Mouse (Mus musculus) forebrain, embryonic 16.5 days (tissue): ENCODE results near the gene Prdm12. TPM values are rescaled to one million over a fixed set of nuclear protein-coding genes. Genes with fewer than 3 reads are reported as not detected.

Experiments
- ATAC-seq: fragments of 200-750 bp; cut with Nextera tagmentation; 2 replicates; pipeline ENCODE4 v1.8.0; 2017; ENCODE audit warnings: mild to moderate bottlenecking, moderate library complexity
- H3K27ac ChIP-seq: fragments of 300-500 bp; sonication (generic); 2 replicates; pipeline ENCODE4 v1.5.1; 2014; ENCODE audit warnings: low read length, control low read depth
- H3K27me3 ChIP-seq: fragments of 300-500 bp; sonication (generic); replicated peaks from 2 replicates; pipeline ENCODE4 v1.6.1; 2014; ENCODE audit warnings: low read length; ENCODE audit not compliant: control insufficient read depth, insufficient read depth
- H3K36me3 ChIP-seq: fragments of 300-500 bp; sonication (generic); 2 replicates; pipeline ENCODE4 v1.6.1; 2014; ENCODE audit not compliant: control insufficient read depth, insufficient read depth
- H3K4me1 ChIP-seq: fragments of 300-500 bp; sonication (generic); replicated peaks from 2 replicates; pipeline ENCODE4 v1.6.1; 2014; ENCODE audit warnings: low read length; ENCODE audit not compliant: control insufficient read depth, insufficient read depth
- H3K4me2 ChIP-seq: fragments of 300-500 bp; sonication (generic); 2 replicates; pipeline ENCODE4 v1.6.1; 2014; ENCODE audit warnings: mild to moderate bottlenecking, low read length, control low read depth
- H3K4me3 ChIP-seq: fragments of 300-500 bp; sonication (generic); replicated peaks from 2 replicates; pipeline ENCODE4 v1.5.1; 2014; ENCODE audit warnings: mild to moderate bottlenecking, low read length, control low read depth
- H3K9ac ChIP-seq: fragments of 300-500 bp; sonication (generic); replicated peaks from 2 replicates; pipeline ENCODE4 v1.6.1; 2014; ENCODE audit warnings: low read depth, low read length, control low read depth
- H3K9me3 ChIP-seq: fragments of 300-500 bp; sonication (generic); 2 replicates; pipeline ENCODE4 v1.6.1; 2016; ENCODE audit warnings: low read length; ENCODE audit not compliant: control insufficient read depth
- WGBS: fragments of 180-500 bp; shearing (Covaris S2); extraction: QIAGEN DNeasy Blood & Tissue Kit; methylation state at CpG from one replicate; pipeline ENCODE4 v1.1.7; 2014; 5-methylcytosine and 5-hydroxymethylcytosine counted together
- polyA plus RNA-seq: library from polyadenylated mRNA; unstranded; fragments of >200 nt; fragmentation: Nextera tagmentation; extraction: Ambion mirVana; gene quantifications from 2 replicates; pipeline ENCODE4 v1.2.1, GENCODE M21; 2015

Gene Prdm12
- polyA plus RNA-seq, 1 experiment from 2014 or later: 2.5 TPM

DNA sequence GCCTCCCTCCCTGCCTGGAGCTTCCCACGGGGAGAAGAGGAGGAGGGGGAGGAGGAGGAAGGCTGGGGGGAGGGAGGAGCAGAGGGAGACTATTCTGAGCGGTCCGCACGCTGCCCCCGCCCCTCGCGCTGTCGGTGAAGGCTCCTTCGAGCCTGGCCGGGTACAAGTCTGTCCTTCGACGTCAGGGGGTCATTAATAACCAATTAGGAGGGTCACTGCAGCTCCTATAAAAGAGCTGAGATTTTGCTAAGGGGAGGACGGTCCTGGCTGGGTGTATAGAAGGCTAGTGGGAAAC is 424 bp upstream of the Prdm12 start:
- Histone ChIP-seq H3K9me3 (no peaks in the 10 kb centered on the region), H3K36me3 (no peaks in the 10 kb centered on the region), H3K4me3 (no peak overlapping the region; the same call in 1 of the 2 replicates), H3K27me3 (peaks cover 82% of the 10 kb centered on the region), H3K27ac (no peak overlapping the region), H3K4me1 (peaks cover 47% of the 10 kb centered on the region), H3K9ac (no peak overlapping the region), H3K4me2 (0 out of 2 replicates have a peak overlapping the region, but pooled peaks have one; percentile 13)
- no peak for ATAC-seq
- 0% methylated on average over 12 of the region's 13 CpGs for WGBS

DNA sequence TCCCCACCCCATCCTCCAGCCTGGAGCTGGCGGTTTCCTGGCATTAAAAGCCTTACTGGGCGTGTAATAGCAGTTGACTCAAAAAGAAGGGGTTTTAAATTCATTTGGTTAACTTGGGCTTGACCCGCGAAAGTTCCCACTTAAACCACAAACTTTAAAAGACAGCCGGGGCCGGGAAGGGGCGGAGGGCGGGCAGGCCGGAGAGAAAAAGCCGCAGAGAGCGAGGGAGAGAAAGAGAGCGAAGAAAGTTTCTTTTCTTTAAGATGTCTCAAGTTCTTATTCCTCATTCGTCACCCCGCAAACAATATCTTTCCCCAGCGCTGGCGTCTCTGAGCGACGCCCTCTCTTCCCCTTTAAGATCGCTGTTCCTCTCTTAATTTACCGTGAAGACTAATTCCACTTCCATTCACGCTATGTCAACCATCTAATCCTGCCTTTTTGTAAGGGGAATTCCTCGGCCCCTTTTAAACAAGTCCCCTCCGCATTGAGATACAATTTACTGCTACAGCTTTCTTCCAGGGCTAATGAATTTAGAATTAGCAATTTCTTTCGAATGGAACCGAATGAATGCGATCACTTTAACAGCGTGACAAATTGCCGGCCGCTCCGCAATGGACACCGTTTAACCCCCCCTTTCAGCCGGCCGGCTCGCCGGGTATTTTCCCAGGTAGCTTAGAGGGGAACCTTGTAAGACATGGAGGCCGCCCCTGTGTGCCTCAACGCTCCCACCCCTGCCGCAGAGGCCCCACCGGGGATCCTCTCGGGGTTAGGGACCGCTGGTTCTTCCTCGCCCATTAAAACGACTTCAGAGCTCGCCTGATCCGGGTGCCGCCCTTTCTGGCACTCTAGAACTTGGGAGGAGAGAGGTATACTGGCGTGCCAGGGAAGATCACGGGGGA is 1.0 kb downstream of the Prdm12 start:
- H3K27me3 ChIP-seq: peaks cover 77% of the 10 kb centered on the region
- under 1% methylated on average over 48 of the region's 48 CpGs for WGBS
- H3K27ac ChIP-seq: no peak overlapping the region
- H3K4me2 ChIP-seq: peak overlapping the region; percentile 20
- peak overlapping the region; percentile 15 for H3K4me3 ChIP-seq
- ATAC-seq: 0 out of 2 replicates have a peak, but pooled peaks have one; percentile 15
- H3K9me3 ChIP-seq: no peaks in the 10 kb centered on the region
- no peaks in the 10 kb centered on the region for H3K36me3 ChIP-seq
- H3K9ac ChIP-seq: no peak overlapping the region
- H3K4me1 ChIP-seq: peaks cover 40% of the 10 kb centered on the region

GRCm38 (mm10) chr2:31641508-31641830 is 1.6 kb downstream of the Prdm12 start:
- peak overlapping the region; percentile 15; the same call in 1 of the 2 replicates for H3K4me3 ChIP-seq
- H3K4me1 ChIP-seq: peaks cover 34% of the 10 kb centered on the region
- no peak overlapping the region for H3K9ac ChIP-seq
- peaks cover 75% of the 10 kb centered on the region for H3K27me3 ChIP-seq
- H3K9me3 ChIP-seq: no peaks in the 10 kb centered on the region
- no peaks in the 10 kb centered on the region for H3K36me3 ChIP-seq
- ATAC-seq: no peak
- H3K4me2 ChIP-seq: no peak overlapping the region; the same call in 1 of the 2 replicates
- 1% methylated on average over 11 of the region's 11 CpGs for WGBS
- no peak overlapping the region for H3K27ac ChIP-seq

DNA sequence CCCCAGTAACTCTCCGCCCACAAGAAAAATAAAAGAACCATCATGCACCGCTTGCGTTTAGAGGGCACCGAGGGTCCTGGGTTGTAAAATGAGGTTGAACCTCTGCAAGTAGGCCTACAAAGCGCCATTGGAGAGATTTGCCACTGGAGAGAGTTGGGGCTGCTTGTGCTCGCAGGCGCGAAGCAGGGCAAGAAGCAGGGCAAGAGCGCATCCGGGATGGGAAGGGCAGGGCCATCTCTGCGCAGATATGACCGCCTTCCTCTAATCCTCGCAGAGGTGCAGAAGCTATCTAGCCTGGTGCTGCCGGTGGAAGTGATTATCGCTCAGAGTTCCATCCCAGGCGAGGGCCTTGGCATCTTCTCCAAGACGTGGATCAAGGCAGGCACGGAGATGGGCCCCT is 2.1 kb downstream of the Prdm12 start:
- Histone ChIP-seq H3K9ac (no peak overlapping the region), H3K27me3 (peaks cover 71% of the 10 kb centered on the region), H3K9me3 (no peaks in the 10 kb centered on the region), H3K4me2 (no peak overlapping the region), H3K27ac (no peak overlapping the region), H3K36me3 (no peaks in the 10 kb centered on the region), H3K4me3 (0 out of 2 replicates have a peak overlapping the region, but pooled peaks have one; percentile 12), H3K4me1 (peaks cover 29% of the 10 kb centered on the region)
- WGBS: 12% methylated on average over 18 of the region's 18 CpGs
- no peak for ATAC-seq

DNA sequence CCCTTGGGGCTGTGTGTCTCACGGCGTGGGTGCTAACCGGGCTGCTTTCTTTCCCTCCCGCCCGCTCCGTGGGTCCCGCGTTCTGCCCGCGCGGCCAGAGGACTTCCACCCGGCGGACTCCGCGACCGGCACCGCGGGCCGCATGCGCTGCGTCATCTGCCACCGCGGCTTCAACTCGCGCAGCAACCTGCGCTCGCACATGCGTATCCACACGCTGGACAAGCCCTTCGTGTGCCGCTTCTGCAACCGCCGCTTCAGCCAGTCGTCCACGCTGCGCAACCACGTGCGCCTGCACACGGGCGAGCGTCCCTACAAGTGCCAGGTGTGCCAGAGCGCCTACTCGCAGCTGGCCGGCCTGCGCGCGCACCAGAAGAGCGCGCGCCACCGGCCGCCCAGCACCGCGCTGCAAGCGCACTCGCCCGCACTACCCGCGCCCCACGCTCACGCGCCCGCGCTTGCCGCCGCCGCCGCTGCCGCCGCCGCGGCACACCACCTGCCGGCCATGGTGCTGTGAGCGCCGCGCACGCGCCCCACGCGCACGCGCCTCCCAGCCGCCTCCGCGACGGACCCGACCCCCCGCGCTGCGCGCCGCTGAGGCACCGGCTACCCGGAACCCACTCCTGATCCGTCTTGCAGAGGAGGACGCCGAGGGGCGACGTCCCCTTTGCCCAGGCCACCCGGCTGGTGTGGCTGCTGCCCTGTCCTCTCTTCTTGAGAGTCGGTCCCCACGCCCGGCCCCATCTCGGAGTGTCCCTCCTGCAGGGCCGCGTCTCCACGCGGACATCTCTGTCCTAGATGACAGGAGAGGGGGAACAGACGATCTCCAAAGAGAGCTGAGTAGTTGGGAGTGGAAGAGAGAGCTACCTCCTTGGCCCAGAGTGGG is 14.4 kb downstream of the Prdm12 start:
- Histone ChIP-seq H3K36me3 (no peaks in the 10 kb centered on the region), H3K4me3 (peak overlapping the region; percentile 57), H3K27ac (no peak overlapping the region), H3K4me1 (peaks cover 10% of the 10 kb centered on the region), H3K9me3 (no peaks in the 10 kb centered on the region), H3K27me3 (peaks cover 66% of the 10 kb centered on the region), H3K9ac (peak overlapping the region; percentile 51), H3K4me2 (peak overlapping the region; percentile 82)
- under 1% methylated on average over 93 of the region's 109 CpGs for WGBS
- ATAC-seq: peak; percentile 87

GRCm38 (mm10) chr2:31654854-31655559 is 15.2 kb downstream of the Prdm12 start:
- peak overlapping the region; percentile 51; the same call in 1 of the 2 replicates for H3K9ac ChIP-seq
- peak overlapping the region; percentile 82 for H3K4me2 ChIP-seq
- peaks cover 10% of the 10 kb centered on the region for H3K4me1 ChIP-seq
- no peak for ATAC-seq
- peaks cover 60% of the 10 kb centered on the region for H3K27me3 ChIP-seq
- H3K27ac ChIP-seq: no peak overlapping the region
- H3K36me3 ChIP-seq: no peaks in the 10 kb centered on the region
- H3K4me3 ChIP-seq: peak overlapping the region; percentile 57
- H3K9me3 ChIP-seq: no peaks in the 10 kb centered on the region
- WGBS: 2% methylated on average over 22 of the region's 22 CpGs

DNA sequence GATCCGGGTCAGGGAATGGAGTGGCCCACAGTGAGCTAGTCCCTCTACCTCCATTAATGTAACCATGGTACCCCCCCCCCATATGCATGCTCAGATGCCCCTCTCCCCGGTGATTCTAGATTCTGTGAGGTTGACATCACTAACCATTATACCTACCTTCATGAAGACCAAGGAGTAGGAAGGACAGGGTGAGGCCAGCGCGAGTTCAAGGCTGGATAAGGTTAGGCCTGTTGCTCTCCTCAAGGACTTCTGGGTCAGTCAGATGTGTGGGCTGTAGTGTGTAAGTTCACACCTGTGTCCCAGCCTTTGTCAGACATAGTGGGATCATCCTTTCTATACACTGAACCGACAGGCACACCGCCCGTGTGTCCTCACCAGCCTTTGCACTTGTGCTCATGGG is 16.5 kb downstream of the Prdm12 start:
- Histone ChIP-seq H3K27ac (no peak overlapping the region), H3K4me3 (no peak overlapping the region), H3K27me3 (peaks cover 50% of the 10 kb centered on the region), H3K4me2 (no peak overlapping the region), H3K36me3 (no peaks in the 10 kb centered on the region), H3K9me3 (no peaks in the 10 kb centered on the region), H3K4me1 (peaks cover 10% of the 10 kb centered on the region), H3K9ac (no peak overlapping the region)
- 87% methylated on average over 7 of the region's 7 CpGs for WGBS
- ATAC-seq: no peak

GRCm38 (mm10) chr2:31662939-31663803 is 23.3 kb downstream of the Prdm12 start:
- Histone ChIP-seq H3K9me3 (no peaks in the 10 kb centered on the region), H3K9ac (no peak overlapping the region), H3K4me3 (no peak overlapping the region), H3K36me3 (no peaks in the 10 kb centered on the region), H3K4me1 (no peaks in the 10 kb centered on the region), H3K4me2 (no peak overlapping the region), H3K27ac (no peak overlapping the region), H3K27me3 (peaks cover 2% of the 10 kb centered on the region)
- 72% methylated on average over 8 of the region's 8 CpGs for WGBS
- ATAC-seq: no peak
